Mouse (Mus musculus) CH12.LX (cell line): ENCODE measurements at regions not wholly inside any gene's neighbourhood (a gene's known extent, or its start where the extent isn't known, plus 50 kb on each side); places are given as distances from the start of the nearest gene placed in this dataset.

Source experiments
- DNase-seq: peaks from one replicate; pipeline ENCODE4 v3.0.0-alpha.2; 2013; ENCODE audit errors: extremely low read depth
- H3K27ac ChIP-seq: 2 replicates; pipeline ENCODE4 v1.5.1; 2012; ENCODE audit warnings: low read depth, mild to moderate bottlenecking, control low read depth, moderate library complexity; ENCODE audit not compliant: insufficient read depth
- H3K27me3 ChIP-seq: replicated peaks from 2 replicates; pipeline ENCODE3; 2012; ENCODE audit warnings: inconsistent platforms
- H3K36me3 ChIP-seq, 2 experiments: replicated peaks in 1 of 2; 2 replicates each; pipeline versions ENCODE3 to v1.6.1; 2012; ENCODE audit warnings: inconsistent platforms in 1 of 2, low read length in 1 of 2, mild to moderate bottlenecking in 1 of 2, mixed read lengths in 1 of 2, moderate library complexity in 1 of 2; ENCODE audit not compliant: control insufficient read depth in 1 of 2, insufficient read depth in 1 of 2
- H3K4me1 ChIP-seq, 2 experiments: 2 replicates each; pipeline ENCODE4 v1.6.1; 2012; ENCODE audit warnings: inconsistent platforms in 1 of 2, moderate library complexity in 1 of 2; ENCODE audit not compliant: insufficient read depth in 2 of 2, control insufficient read depth in 1 of 2
- H3K4me2 ChIP-seq: 2 replicates; pipeline ENCODE4 v1.6.1; 2012; ENCODE audit warnings: low read depth, mild to moderate bottlenecking, control low read depth; ENCODE audit not compliant: poor library complexity, insufficient read depth, severe bottlenecking
- H3K4me3 ChIP-seq, 3 experiments: fragments of 150-350 bp in 1 of 3; sonication (generic) in 1 of 3; replicated peaks in 1 of 3; 2 replicates each; pipeline versions ENCODE3 to v1.5.1; 2011 to 2012; ENCODE audit warnings: low read depth in 2 of 3, low read length in 2 of 3, mild to moderate bottlenecking in 2 of 3, moderate library complexity in 2 of 3, control low read depth in 1 of 3, improper control_type of control experiment in 1 of 3, inconsistent platforms in 1 of 3, mixed read lengths in 1 of 3; ENCODE audit not compliant: poor library complexity in 1 of 3
- H3K79me2 ChIP-seq: replicated peaks from 2 replicates; pipeline ENCODE4 v1.6.1; 2012; ENCODE audit warnings: mild to moderate bottlenecking, moderate library complexity; ENCODE audit not compliant: control insufficient read depth, poor library complexity, insufficient read depth, severe bottlenecking; ENCODE audit errors: extremely low read depth
- H3K9ac ChIP-seq: 2 replicates; pipeline ENCODE4 v1.6.1; 2012; ENCODE audit warnings: low read depth, mild to moderate bottlenecking, control low read depth, moderate library complexity; ENCODE audit not compliant: insufficient read depth
- H3K9me3 ChIP-seq: replicated peaks from 2 replicates; pipeline ENCODE3; 2012; ENCODE audit warnings: low read length, inconsistent platforms, mixed read lengths
- BHLHE40 ChIP-seq: IDR thresholded peaks from 2 replicates; pipeline ENCODE4 v1.6.1; 2011; ENCODE audit warnings: mild to moderate bottlenecking, low read depth, low read length, improper control_type of control experiment
- CHD1 ChIP-seq: IDR thresholded peaks from 2 replicates; pipeline ENCODE4 v1.6.1; 2012; ENCODE audit warnings: low read depth, low read length, improper control_type of control experiment, inconsistent platforms
- CTCF ChIP-seq, 2 experiments: IDR thresholded peaks in 1 of 2; conservative IDR thresholded peaks in 1 of 2; 2 replicates each; pipeline ENCODE4 v1.5.1; 2011 to 2012; ENCODE audit warnings: low read depth in 2 of 2, low read length in 2 of 2, improper control_type of control experiment in 1 of 2, inconsistent platforms in 1 of 2, mild to moderate bottlenecking in 1 of 2, moderate library complexity in 1 of 2
- E2F4 ChIP-seq: IDR thresholded peaks from 2 replicates; pipeline ENCODE4 v1.6.1; 2011; ENCODE audit warnings: low read depth, low read length, improper control_type of control experiment; ENCODE audit not compliant: insufficient replicate concordance
- EP300 ChIP-seq: IDR thresholded peaks from 2 replicates; pipeline ENCODE4 v1.6.1; 2011; ENCODE audit warnings: low read length, improper control_type of control experiment
- ETS1 ChIP-seq: conservative IDR thresholded peaks from 2 replicates; pipeline ENCODE4 v1.6.1; 2012; ENCODE audit warnings: low read depth, mild to moderate bottlenecking, inconsistent platforms, low read length, improper control_type of control experiment, moderate library complexity
- HCFC1 ChIP-seq: IDR thresholded peaks from 2 replicates; pipeline ENCODE4 v1.6.1; 2012; ENCODE audit warnings: low read depth, mild to moderate bottlenecking, inconsistent platforms, low read length, improper control_type of control experiment
- JUN ChIP-seq: IDR thresholded peaks from 2 replicates; pipeline ENCODE4 v1.6.1; 2011; ENCODE audit warnings: low read depth, mild to moderate bottlenecking, low read length, improper control_type of control experiment, moderate library complexity; ENCODE audit not compliant: insufficient read depth
- JUND ChIP-seq: conservative IDR thresholded peaks from 2 replicates; pipeline ENCODE4 v1.6.1; 2011; ENCODE audit warnings: low read depth, low read length, improper control_type of control experiment
- KAT2A ChIP-seq: IDR thresholded peaks from 2 replicates; pipeline ENCODE4 v1.6.1; 2012; ENCODE audit warnings: low read length, improper control_type of control experiment, inconsistent platforms; ENCODE audit not compliant: insufficient replicate concordance
- MAX ChIP-seq: IDR thresholded peaks from 2 replicates; pipeline ENCODE4 v1.6.1; 2011; ENCODE audit warnings: low read length, improper control_type of control experiment
- MAZ ChIP-seq: IDR thresholded peaks from 2 replicates; pipeline ENCODE4 v1.6.1; 2012; ENCODE audit warnings: low read depth, mild to moderate bottlenecking, inconsistent platforms, low read length, improper control_type of control experiment, moderate library complexity
- NRF1 ChIP-seq: IDR thresholded peaks from 2 replicates; pipeline ENCODE4 v1.6.1; 2014; ENCODE audit warnings: low read depth, mild to moderate bottlenecking, inconsistent platforms, low read length, improper control_type of control experiment, moderate library complexity
- POLR2AphosphoS2 ChIP-seq: IDR thresholded peaks from 2 replicates; pipeline ENCODE4 v1.6.1; 2011; ENCODE audit warnings: low read depth, low read length, improper control_type of control experiment
- RAD21 ChIP-seq: IDR thresholded peaks from 2 replicates; pipeline ENCODE4 v1.6.1; 2011; ENCODE audit warnings: low read depth, mild to moderate bottlenecking, low read length, improper control_type of control experiment, moderate library complexity
- SIN3A ChIP-seq: IDR thresholded peaks from 2 replicates; pipeline ENCODE4 v1.6.1; 2012; ENCODE audit warnings: low read length, improper control_type of control experiment, inconsistent platforms
- SMC3 ChIP-seq: IDR thresholded peaks from 2 replicates; pipeline ENCODE4 v1.6.1; 2011; ENCODE audit warnings: low read depth, low read length, improper control_type of control experiment
- TBP ChIP-seq: conservative IDR thresholded peaks from 2 replicates; pipeline ENCODE4 v1.6.1; 2011; ENCODE audit warnings: low read depth, low read length, improper control_type of control experiment
- TCF12 ChIP-seq: IDR thresholded peaks from 2 replicates; pipeline ENCODE4 v1.6.1; 2014; ENCODE audit warnings: low read depth, mild to moderate bottlenecking, inconsistent platforms, low read length, improper control_type of control experiment
- UBTF ChIP-seq: IDR thresholded peaks from 2 replicates; pipeline ENCODE4 v1.6.1; 2012; ENCODE audit warnings: low read depth, mild to moderate bottlenecking, inconsistent platforms, low read length, improper control_type of control experiment, moderate library complexity
- USF1 ChIP-seq: IDR thresholded peaks from 2 replicates; pipeline ENCODE4 v1.6.1; 2014; ENCODE audit warnings: low read depth, mild to moderate bottlenecking, inconsistent platforms, low read length, improper control_type of control experiment
- ZNF384 ChIP-seq: IDR thresholded peaks from 2 replicates; pipeline ENCODE4 v1.6.1; 2012; ENCODE audit warnings: low read depth, low read length, improper control_type of control experiment, inconsistent platforms
- dilution Hi-C: fragments of 300-500 bp; cut with MboI; formaldehyde crosslinking; loops from 2 replicates; pipeline ENCODE4 v1.14.3; 2020; ENCODE audit warnings: low sequenced_read_pairs; ENCODE audit not compliant: extremely low pct_unique_long_range_greater_than_20kb, extremely low pct_ligation_motif_present
- in situ Hi-C: fragments of 300-500 bp; cut with MboI; formaldehyde crosslinking; loops from 3 replicates; pipeline ENCODE4 v1.14.3; 2019; ENCODE audit warnings: low sequenced_read_pairs, low pct_ligation_motif_present, low pct_unique_long_range_greater_than_20kb, mixed read lengths

GRCm38 (mm10) chr13:101895161-101895560, 127.1 kb upstream of the Pik3r1 start:
- Histone ChIP-seq H3K27ac (no peak overlapping the region), H3K9ac (no peak overlapping the region), H3K36me3 (no peaks in the 10 kb centered on the region), H3K4me3 (no peak overlapping the region), H3K79me2 (no peaks in the 10 kb centered on the region), H3K27me3 (no peaks in the 10 kb centered on the region), H3K4me2 (no peak overlapping the region), H3K9me3 (no peaks in the 10 kb centered on the region), H3K4me1 (no peaks in the 10 kb centered on the region)
- dilution Hi-C loops (no loop called here), in situ Hi-C loops (no loop called here)
- no peak for TF ChIP-seq BHLHE40
- no peak for TF ChIP-seq UBTF
- TF ChIP-seq JUND, result no peak
- TF ChIP-seq SMC3, result no peak
- TF ChIP-seq EP300, result no peak
- TF ChIP-seq USF1, result no peak
- no peak for TF ChIP-seq JUN
- no peak for TF ChIP-seq E2F4
- TF ChIP-seq NRF1, result no peak
- no peak for DNase-seq

- H3K36me3 ChIP-seq, result no peaks in the 10 kb centered on the region
- H3K4me2 ChIP-seq, result no peak overlapping the region
- no peaks in the 10 kb centered on the region for H3K4me1 ChIP-seq
- H3K9ac ChIP-seq, result no peak overlapping the region
- dilution Hi-C loops (no loop called here), in situ Hi-C loops (no loop called here)
- no peak for TF ChIP-seq CHD1
- TF ChIP-seq TCF12, result no peak
- TF ChIP-seq POLR2AphosphoS2, result no peak
- no peak for TF ChIP-seq SIN3A
- TF ChIP-seq USF1, result no peak
- no peak for TF ChIP-seq ZNF384
- TF ChIP-seq CTCF (conservative IDR thresholded peaks at IDR 0.05 in 1 of 2, IDR thresholded peaks at IDR 0.05 in 1 of 2; ENCODE audit: low read depth in 2 of 2, low read length in 2 of 2), result no peak
- no peak for TF ChIP-seq RAD21
- no peak for TF ChIP-seq MAX
- TF ChIP-seq BHLHE40, result no peak
- TF ChIP-seq KAT2A, result no peak
- no peak for TF ChIP-seq E2F4
- TF ChIP-seq ETS1, result no peak
- no peak for TF ChIP-seq TBP
- no peak for TF ChIP-seq MAZ
- TF ChIP-seq HCFC1, result no peak
- TF ChIP-seq JUN, result no peak
- H3K27ac ChIP-seq, result no peak overlapping the region
- no peaks in the 10 kb centered on the region for H3K79me2 ChIP-seq
- H3K27me3 ChIP-seq, result no peaks in the 10 kb centered on the region
- DNase-seq, result no peak
- no peak overlapping the region for H3K4me3 ChIP-seq
- H3K9me3 ChIP-seq, result no peaks in the 10 kb centered on the region
These were observed 127.7 kb upstream of the Pik3r1 start for GRCm38 (mm10) chr13:101895686-101896085.
